Mouse (Mus musculus): ENCODE data around the gene Usp29. TPM values are rescaled to one million over a fixed set of nuclear protein-coding genes. Genes with fewer than 3 reads are reported as not detected.

Usp29 gene
- polyA plus RNA-seq, 1 experiment: 15.7 TPM

Other genes starting within 250 kb of the Usp29 start
- gene Olfr5, start 243.6 kb upstream of the Usp29 start, polyA plus RNA-seq (2012; rRNA removed): not detected in 2 replicates
- gene Olfr1347, start 230.8 kb upstream of the Usp29 start, polyA plus RNA-seq (2012; rRNA removed): not detected in 2 replicates
- gene Olfr1348, start 221.8 kb upstream of the Usp29 start, polyA plus RNA-seq (2012; rRNA removed): not detected in 2 replicates
- gene Olfr1349, start 207.6 kb upstream of the Usp29 start, polyA plus RNA-seq (2012; rRNA removed): 0.08 TPM in 1 of 2 replicates, not detected in the other
- not detected in 2 replicates for gene Olfr1350, start 165.7 kb upstream of the Usp29 start, polyA plus RNA-seq (2012; rRNA removed)
- 2.6 and 3.0 TPM in 2 replicates for gene Zim1, start 34.1 kb upstream of the Usp29 start, polyA plus RNA-seq (2012; rRNA removed)
- 106 and 111 TPM in 2 replicates for gene Peg3, start 147 bp upstream of the Usp29 start, polyA plus RNA-seq (2012; rRNA removed)